9 mouse cellular contexts compared by ENCODE assay signal in genomic region chr5:43360298-43360697, GRCm38 (mm10).
DNase-seq lines count a peak whose midpoint lies in the region; ATAC-seq and TF ChIP-seq lines count a peak whose summit lies in the region.
"Had no signal": no experiment of that assay in that cellular context is flagged by ENCODE, and none has a peak within 500 bp of the region (broad histone marks: within the 10 kb centered on the region; RNA-seq: fewer than 3 reads in every experiment).

No protein-coding gene starts in this region.

- peak; percentile 54 for DNase-seq in forebrain, postnatal 0 days
- peak; percentile 38 for DNase-seq in liver
- peak; percentile 50 to 63 for DNase-seq in adrenal gland, postnatal 36 days
- peak; percentile 87 for DNase-seq in hindbrain, postnatal 0 days (ENCODE audit: low spot score)
- peak; percentile 44 for DNase-seq in stomach, postnatal 0 days (ENCODE audit: low spot score)
- no peak for DNase-seq in frontal cortex, postnatal 14 days (ENCODE audit: low spot score in 2 of 2)

- H3K4me2 ChIP-seq in forebrain, postnatal 0 days (ENCODE audit: low read depth): no peak overlapping the region
- H3K4me2 ChIP-seq in forebrain, embryonic 13.5 days: no peak overlapping the region
- H3K4me2 ChIP-seq in liver, embryonic 12.5 days: no peak overlapping the region
- H3K4me2 ChIP-seq in hindbrain, postnatal 0 days (ENCODE audit: low read depth, low read length): no peak overlapping the region
- no peak overlapping the region for H3K4me2 ChIP-seq in stomach, postnatal 0 days (replicated peaks; ENCODE audit: low read depth)
- H3K4me2 ChIP-seq: midbrain, embryonic 12.5 days had no signal

- WGBS in forebrain, postnatal 0 days: 51% methylated on average over 3 of the region's 3 CpGs
- WGBS in forebrain, embryonic 13.5 days: 49% methylated on average over 3 of the region's 3 CpGs
- WGBS in liver, embryonic 12.5 days (ENCODE audit: insufficient replicate concordance): 34% methylated on average over 3 of the region's 3 CpGs
- WGBS in hindbrain, postnatal 0 days: 53% methylated on average over 3 of the region's 3 CpGs
- 50% methylated on average over 3 of the region's 3 CpGs for WGBS in stomach, postnatal 0 days

- H3K27ac ChIP-seq in forebrain, postnatal 0 days (ENCODE audit: low read depth, low read length): no peak overlapping the region
- no peak overlapping the region for H3K27ac ChIP-seq in forebrain, embryonic 13.5 days
- H3K27ac ChIP-seq in liver, embryonic 12.5 days: no peak overlapping the region
- H3K27ac ChIP-seq in hindbrain, postnatal 0 days: no peak overlapping the region
- no peak overlapping the region for H3K27ac ChIP-seq in stomach, postnatal 0 days (replicated peaks)
- H3K27ac ChIP-seq: midbrain, embryonic 12.5 days had no signal

- no peak for TF ChIP-seq EP300 in stomach, postnatal 0 days (optimal IDR thresholded peaks at IDR 0.05)

- H3K9ac ChIP-seq in forebrain, postnatal 0 days: no peak overlapping the region
- no peak overlapping the region for H3K9ac ChIP-seq in forebrain, embryonic 13.5 days
- H3K9ac ChIP-seq in liver, embryonic 12.5 days: no peak overlapping the region
- H3K9ac ChIP-seq in hindbrain, postnatal 0 days (replicated peaks; ENCODE audit: low read length): no peak overlapping the region
- H3K9ac ChIP-seq in stomach, postnatal 0 days (ENCODE audit: low read length): no peak overlapping the region
- H3K9ac ChIP-seq: midbrain, embryonic 12.5 days had no signal

- H3K36me3 ChIP-seq in forebrain, postnatal 0 days (ENCODE audit: insufficient read depth): no peaks in the 10 kb centered on the region
- no peaks in the 10 kb centered on the region for H3K36me3 ChIP-seq in forebrain, embryonic 13.5 days (ENCODE audit: poor library complexity, severe bottlenecking)
- H3K36me3 ChIP-seq in liver, embryonic 12.5 days: no peaks in the 10 kb centered on the region
- H3K36me3 ChIP-seq in hindbrain, postnatal 0 days (ENCODE audit: insufficient read depth, low read length): no peaks in the 10 kb centered on the region
- no peaks in the 10 kb centered on the region for H3K36me3 ChIP-seq in stomach, postnatal 0 days (ENCODE audit: control insufficient read depth, insufficient read depth, low read length)
- H3K36me3 ChIP-seq: midbrain, embryonic 12.5 days had no signal

- TF ChIP-seq CTCF in forebrain, postnatal 0 days (IDR thresholded peaks at IDR 0.05; ENCODE audit: low read depth): peak; percentile 65
- TF ChIP-seq CTCF in hindbrain, postnatal 0 days (IDR thresholded peaks at IDR 0.05; ENCODE audit: low read depth): peak; percentile 75
- peak; percentile 88 for TF ChIP-seq CTCF in stomach, postnatal 0 days (IDR thresholded peaks at IDR 0.05; ENCODE audit: low read depth)

- no peak overlapping the region for H3K4me3 ChIP-seq in forebrain, postnatal 0 days (ENCODE audit: low read depth, low read length)
- no peak overlapping the region for H3K4me3 ChIP-seq in forebrain, embryonic 13.5 days
- H3K4me3 ChIP-seq in liver, embryonic 12.5 days: no peak overlapping the region
- H3K4me3 ChIP-seq in hindbrain, postnatal 0 days (ENCODE audit: low read length): no peak overlapping the region
- H3K4me3 ChIP-seq in stomach, postnatal 0 days (ENCODE audit: low read depth, low read length): no peak overlapping the region
- H3K4me3 ChIP-seq: midbrain, embryonic 12.5 days had no signal

- H3K27me3 ChIP-seq in forebrain, postnatal 0 days (ENCODE audit: insufficient read depth, low read length): no peaks in the 10 kb centered on the region
- H3K27me3 ChIP-seq in forebrain, embryonic 13.5 days: no peaks in the 10 kb centered on the region
- no peaks in the 10 kb centered on the region for H3K27me3 ChIP-seq in liver, embryonic 12.5 days (replicated peaks)
- H3K27me3 ChIP-seq in hindbrain, postnatal 0 days (ENCODE audit: insufficient read depth, low read length): no peaks in the 10 kb centered on the region
- H3K27me3 ChIP-seq in stomach, postnatal 0 days (ENCODE audit: control insufficient read depth, insufficient read depth, low read length): no peaks in the 10 kb centered on the region
- H3K27me3 ChIP-seq: midbrain, embryonic 12.5 days had no signal

- ATAC-seq in forebrain, postnatal 0 days: no peak
- ATAC-seq in forebrain, embryonic 13.5 days: no peak
- ATAC-seq in liver, embryonic 12.5 days: no peak
- ATAC-seq in hindbrain, postnatal 0 days: no peak
- ATAC-seq in stomach, postnatal 0 days (ENCODE audit: low FRiP score, low TSS enrichment): no peak

- H3K4me1 ChIP-seq in forebrain, postnatal 0 days (ENCODE audit: insufficient read depth): no peaks in the 10 kb centered on the region
- peaks cover 11% of the 10 kb centered on the region for H3K4me1 ChIP-seq in forebrain, embryonic 13.5 days
- H3K4me1 ChIP-seq in liver, embryonic 12.5 days: peaks cover 7% of the 10 kb centered on the region
- H3K4me1 ChIP-seq in hindbrain, postnatal 0 days (ENCODE audit: insufficient read depth, low read length): no peaks in the 10 kb centered on the region
- H3K4me1 ChIP-seq in stomach, postnatal 0 days (replicated peaks; ENCODE audit: control insufficient read depth, insufficient read depth): no peaks in the 10 kb centered on the region

- H3K9me3 ChIP-seq in forebrain, postnatal 0 days (ENCODE audit: low read length): no peaks in the 10 kb centered on the region
- no peaks in the 10 kb centered on the region for H3K9me3 ChIP-seq in forebrain, embryonic 13.5 days (replicated peaks)
- H3K9me3 ChIP-seq in liver, embryonic 12.5 days (replicated peaks): no peaks in the 10 kb centered on the region
- no peaks in the 10 kb centered on the region for H3K9me3 ChIP-seq in hindbrain, postnatal 0 days (ENCODE audit: low read length)
- H3K9me3 ChIP-seq in stomach, postnatal 0 days (ENCODE audit: control insufficient read depth, low read length): no peaks in the 10 kb centered on the region
- H3K9me3 ChIP-seq: midbrain, embryonic 12.5 days had no signal

Comparison
In these comparisons a context has a peak if more than half of its experiments do, and no peak if none do; other contexts are left out.
1. DNase-seq: peak in forebrain, postnatal 0 days (single experiment), liver (single experiment), adrenal gland, postnatal 36 days (2 of 2), hindbrain, postnatal 0 days (single experiment) and stomach, postnatal 0 days (single experiment); none in frontal cortex, postnatal 14 days (0 of 2).
2. Peak in every context shown above with its lines, with median percentiles within 50 percentile points of each other: CTCF ChIP-seq.